Mouse (Mus musculus): ENCODE results near the gene Hrh2. TPM values are rescaled to one million over a fixed set of nuclear protein-coding genes. Genes with fewer than 3 reads are reported as not detected.

The Hrh2 gene
- total RNA-seq, 2 experiments from 2014 or later = 12.7 to 14.7 TPM

Other genes starting within 250 kb of the Hrh2 start
- gene Drd1, start 136.4 kb upstream of the Hrh2 start, total RNA-seq (2021) = 10 to 100 TPM; 30.1 to 51.9 TPM
- gene Sfxn1, start 120.3 kb upstream of the Hrh2 start, total RNA-seq (2021) = 10 to 100 TPM; 46.0 to 47.8 TPM
- gene Cplx2, start 179.2 kb downstream of the Hrh2 start, total RNA-seq (2021) = 100 to 1,000 TPM; 769 to 808 TPM

All from left cerebral cortex, postnatal 36 days (tissue).